ENCODE assay signal across 8 mouse cellular contexts in genomic region chr4:45819208-45819931, GRCm38 (mm10). TPM values are rescaled to one million over a fixed set of nuclear protein-coding genes. Genes with fewer than 3 reads are reported as not detected.
DNase-seq lines count a peak whose midpoint lies in the region; ATAC-seq and TF ChIP-seq lines count a peak whose summit lies in the region.

No protein-coding gene starts in this region.

- peak; percentile 50 for DNase-seq in right cerebral cortex, adult 18-20 months
- DNase-seq in right cerebral cortex, postnatal 14 days = no peak
- no peak for DNase-seq in liver, embryonic 14.5 days (ENCODE audit: low read depth in 3 of 3, low spot score in 3 of 3)
- no peak for DNase-seq in urinary bladder, postnatal 4 days (ENCODE audit: low spot score in 2 of 2)
- DNase-seq in urinary bladder, postnatal 36 days (ENCODE audit: low spot score in 2 of 2) = no peak

- H3K27me3 ChIP-seq in forebrain, embryonic 16.5 days (replicated peaks; ENCODE audit: control insufficient read depth, insufficient read depth, low read length) = no peaks in the 10 kb centered on the region
- H3K27me3 ChIP-seq in hindbrain, embryonic 13.5 days = no peaks in the 10 kb centered on the region
- H3K27me3 ChIP-seq in liver, embryonic 14.5 days (ENCODE audit: control insufficient read depth, insufficient read depth, low read length) = peaks cover 4% of the 10 kb centered on the region; the same call in 1 of the 2 replicates
- H3K27me3 ChIP-seq in neural tube, embryonic 12.5 days (replicated peaks) = peaks cover 3% of the 10 kb centered on the region; the same call in 1 of the 2 replicates

- peak overlapping the region; percentile 12 for H3K4me3 ChIP-seq in forebrain, embryonic 16.5 days (replicated peaks; ENCODE audit: low read length)
- peak overlapping the region; percentile 28 for H3K4me3 ChIP-seq in hindbrain, embryonic 13.5 days
- no peak overlapping the region; a peak in 1 of 4 replicates for H3K4me3 ChIP-seq in liver, embryonic 14.5 days (ENCODE audit: insufficient read depth in 1 of 2, low read depth in 2 of 2, low read length in 2 of 2)
- H3K4me3 ChIP-seq in neural tube, embryonic 12.5 days = peak overlapping the region; percentile 21

- no peak for TF ChIP-seq CTCF in liver, embryonic 14.5 days (IDR thresholded peaks at IDR 0.05; ENCODE audit: low read depth)

- peaks cover 83% of the 10 kb centered on the region for H3K4me1 ChIP-seq in forebrain, embryonic 16.5 days (replicated peaks; ENCODE audit: control insufficient read depth, insufficient read depth, low read length)
- H3K4me1 ChIP-seq in hindbrain, embryonic 13.5 days (replicated peaks) = peaks cover 83% of the 10 kb centered on the region
- no peaks in the 10 kb centered on the region for H3K4me1 ChIP-seq in liver, embryonic 14.5 days (replicated peaks; ENCODE audit: control insufficient read depth in 2 of 2, insufficient read depth in 2 of 2, low read length in 1 of 2)
- peaks cover 67% of the 10 kb centered on the region for H3K4me1 ChIP-seq in neural tube, embryonic 12.5 days

- WGBS in forebrain, embryonic 16.5 days = under 1% methylated on average over 17 of the region's 17 CpGs
- WGBS in hindbrain, embryonic 13.5 days = under 1% methylated on average over 17 of the region's 17 CpGs
- 2% methylated on average over 17 of the region's 17 CpGs for WGBS in liver, embryonic 14.5 days (ENCODE audit: insufficient replicate concordance)
- WGBS in neural tube, embryonic 12.5 days = under 1% methylated on average over 17 of the region's 17 CpGs

- H3K36me3 ChIP-seq in forebrain, embryonic 16.5 days (ENCODE audit: control insufficient read depth, insufficient read depth) = peaks cover 12% of the 10 kb centered on the region
- peaks cover 12% of the 10 kb centered on the region for H3K36me3 ChIP-seq in hindbrain, embryonic 13.5 days
- no peaks in the 10 kb centered on the region for H3K36me3 ChIP-seq in liver, embryonic 14.5 days (replicated peaks; ENCODE audit: control insufficient read depth, insufficient read depth, low read depth)
- H3K36me3 ChIP-seq in neural tube, embryonic 12.5 days = peaks cover 17% of the 10 kb centered on the region

- H3K4me2 ChIP-seq in forebrain, embryonic 16.5 days (ENCODE audit: low read length) = peak overlapping the region; percentile 47
- H3K4me2 ChIP-seq in hindbrain, embryonic 13.5 days = peak overlapping the region; percentile 53
- H3K4me2 ChIP-seq in liver, embryonic 14.5 days (ENCODE audit: low read depth) = peak overlapping the region; percentile 41
- peak overlapping the region; percentile 55 for H3K4me2 ChIP-seq in neural tube, embryonic 12.5 days (replicated peaks)

- no peak for TF ChIP-seq EP300 in liver, embryonic 14.5 days (IDR thresholded peaks at IDR 0.05; ENCODE audit: low read depth)

- peak overlapping the region; percentile 96 for H3K27ac ChIP-seq in forebrain, embryonic 16.5 days (ENCODE audit: low read length)
- H3K27ac ChIP-seq in hindbrain, embryonic 13.5 days = peak overlapping the region; percentile 97
- H3K27ac ChIP-seq in liver, embryonic 14.5 days = no peak overlapping the region
- peak overlapping the region; percentile 92 for H3K27ac ChIP-seq in neural tube, embryonic 12.5 days

- H3K9ac ChIP-seq in forebrain, embryonic 16.5 days (replicated peaks; ENCODE audit: low read depth, low read length) = peak overlapping the region; percentile 56
- peak overlapping the region; percentile 68 for H3K9ac ChIP-seq in hindbrain, embryonic 13.5 days
- H3K9ac ChIP-seq in liver, embryonic 14.5 days (replicated peaks) = no peak overlapping the region
- peak overlapping the region; percentile 30 for H3K9ac ChIP-seq in neural tube, embryonic 12.5 days

- H3K9me3 ChIP-seq in forebrain, embryonic 16.5 days (ENCODE audit: control insufficient read depth, low read length) = no peaks in the 10 kb centered on the region
- no peaks in the 10 kb centered on the region for H3K9me3 ChIP-seq in hindbrain, embryonic 13.5 days
- no peaks in the 10 kb centered on the region for H3K9me3 ChIP-seq in liver, embryonic 14.5 days (ENCODE audit: control insufficient read depth, low read length)
- no peaks in the 10 kb centered on the region for H3K9me3 ChIP-seq in neural tube, embryonic 12.5 days

- ATAC-seq in forebrain, embryonic 16.5 days = peak; percentile 83
- peak; percentile 63 for ATAC-seq in hindbrain, embryonic 13.5 days (ENCODE audit: low FRiP score)
- no peak for ATAC-seq in liver, embryonic 14.5 days (ENCODE audit: insufficient read depth)
- ATAC-seq in neural tube, embryonic 12.5 days (ENCODE audit: low FRiP score, low read depth) = peak; percentile 69

RNA-seq across cellular contexts. Expression of gene Igfbpl1, which starts 7.4 kb away (rescaled TPM):
- 94.2 and 109 TPM in 2 replicates for polyA plus RNA-seq in forebrain, embryonic 16.5 days (2015; fragmentation: Nextera tagmentation; extraction: Ambion mirVana)
- 50.5 and 67.0 TPM in 2 replicates for polyA plus RNA-seq in hindbrain, embryonic 13.5 days (2015; fragmentation: Nextera tagmentation; extraction: Ambion mirVana)
- polyA plus RNA-seq in liver, embryonic 14.5 days (2012; rRNA removed) = 0.03 and 0.69 TPM in 2 replicates
- polyA plus RNA-seq in liver, embryonic 14.5 days (2014; fragmentation: Nextera tagmentation; extraction: Ambion mirVana) = not detected in 2 replicates
- 63.2 and 74.6 TPM in 2 replicates for polyA plus RNA-seq in neural tube, embryonic 12.5 days (2016; fragmentation: Nextera tagmentation; extraction: Ambion mirVana)

RNA-seq across cellular contexts. Expression of gene Aldh1b1, which starts 20.5 kb away (rescaled TPM):
- polyA plus RNA-seq in forebrain, embryonic 16.5 days (2015; fragmentation: Nextera tagmentation; extraction: Ambion mirVana) = 30.9 and 31.8 TPM in 2 replicates
- polyA plus RNA-seq in hindbrain, embryonic 13.5 days (2015; fragmentation: Nextera tagmentation; extraction: Ambion mirVana) = 17.7 and 18.0 TPM in 2 replicates
- polyA plus RNA-seq in liver, embryonic 14.5 days (2012; rRNA removed) = 26.8 and 30.5 TPM in 2 replicates
- 23.4 and 28.3 TPM in 2 replicates for polyA plus RNA-seq in liver, embryonic 14.5 days (2014; fragmentation: Nextera tagmentation; extraction: Ambion mirVana)
- 11.0 and 11.4 TPM in 2 replicates for polyA plus RNA-seq in neural tube, embryonic 12.5 days (2016; fragmentation: Nextera tagmentation; extraction: Ambion mirVana)

RNA-seq across cellular contexts. Expression of gene Stra6l, which starts 29.1 kb away (rescaled TPM):
- polyA plus RNA-seq in forebrain, embryonic 16.5 days (2015; fragmentation: Nextera tagmentation; extraction: Ambion mirVana) = 1.6 TPM in 2 replicates
- 0.82 and 0.92 TPM in 2 replicates for polyA plus RNA-seq in hindbrain, embryonic 13.5 days (2015; fragmentation: Nextera tagmentation; extraction: Ambion mirVana)
- polyA plus RNA-seq in liver, embryonic 14.5 days (2012; rRNA removed) = 3.9 and 4.6 TPM in 2 replicates
- 4.4 and 4.6 TPM in 2 replicates for polyA plus RNA-seq in liver, embryonic 14.5 days (2014; fragmentation: Nextera tagmentation; extraction: Ambion mirVana)
- 7.3 and 7.8 TPM in 2 replicates for polyA plus RNA-seq in neural tube, embryonic 12.5 days (2016; fragmentation: Nextera tagmentation; extraction: Ambion mirVana)

Comparison
In these comparisons a context has a peak if more than half of its experiments do, and no peak if none do; other contexts are left out.
1. H3K4me3 ChIP-seq: peak in forebrain, embryonic 16.5 days (single experiment), hindbrain, embryonic 13.5 days (single experiment) and neural tube, embryonic 12.5 days (single experiment); none in liver, embryonic 14.5 days (0 of 2).
2. RNA of gene Igfbpl1, which starts 7.4 kb away (polyA plus RNA-seq): 94.2 to 109 TPM in forebrain, embryonic 16.5 days, 50.5 to 67.0 TPM in hindbrain, embryonic 13.5 days and 63.2 to 74.6 TPM in neural tube, embryonic 12.5 days; 0.03 to 0.69 TPM in liver, embryonic 14.5 days; every median in the first group is over 10 times any median in the second.
3. Peak in every context shown above with its lines, with median percentiles within 50 percentile points of each other: H3K4me2 ChIP-seq.